Mouse (Mus musculus) liver, embryonic 16.5 days (tissue): Measurements from ENCODE around the gene Cnih1. TPM values are rescaled to one million over a fixed set of nuclear protein-coding genes. Genes with fewer than 3 reads are reported as not detected.
"Not testable (repeated sequence)": the region's sequence is repeated elsewhere in the genome, so short reads cannot be mapped to it uniquely, and the experiment has no call there.

ENCODE experiments used
- ATAC-seq: fragments of 200-750 bp; cut with Nextera tagmentation; 2 replicates; pipeline ENCODE4 v1.8.0; 2017; ENCODE audit warnings: low read depth, mild to moderate bottlenecking, moderate number of reproducible peaks, moderate library complexity
- H3K27ac ChIP-seq: fragments of 300-500 bp; sonication (generic); 2 replicates; pipeline ENCODE4 v1.5.1; 2014; ENCODE audit warnings: mild to moderate bottlenecking, low read length
- H3K27me3 ChIP-seq: fragments of 300-500 bp; sonication (generic); 2 replicates; pipeline ENCODE4 v1.6.1; 2014; ENCODE audit warnings: low read depth, low read length, mixed read lengths; ENCODE audit not compliant: control insufficient read depth, insufficient read depth
- H3K36me3 ChIP-seq: fragments of 300-500 bp; sonication (generic); 2 replicates; pipeline ENCODE4 v1.6.1; 2014; ENCODE audit warnings: mild to moderate bottlenecking; ENCODE audit not compliant: control insufficient read depth, insufficient read depth
- H3K4me1 ChIP-seq: fragments of 300-500 bp; sonication (generic); 2 replicates; pipeline ENCODE4 v1.6.1; 2014; ENCODE audit warnings: low read depth, low read length, mixed read lengths; ENCODE audit not compliant: control insufficient read depth
- H3K4me2 ChIP-seq: fragments of 300-500 bp; sonication (generic); 2 replicates; pipeline ENCODE4 v1.6.1; 2014; ENCODE audit warnings: low read depth, low read length, mixed read lengths
- H3K4me3 ChIP-seq: fragments of 300-500 bp; sonication (generic); 2 replicates; pipeline ENCODE4 v1.5.1; 2014; ENCODE audit warnings: low read depth, mild to moderate bottlenecking, low read length
- H3K9ac ChIP-seq: fragments of 300-500 bp; sonication (generic); 2 replicates; pipeline ENCODE4 v1.6.1; 2014; ENCODE audit warnings: low read depth, low read length
- H3K9me3 ChIP-seq: fragments of 300-500 bp; sonication (generic); replicated peaks from 2 replicates; pipeline ENCODE4 v1.6.1; 2016; ENCODE audit warnings: low read length; ENCODE audit not compliant: control insufficient read depth
- WGBS: fragments of 180-500 bp; shearing (Covaris S2); extraction: QIAGEN DNeasy Blood & Tissue Kit; methylation state at CpG from one replicate; pipeline ENCODE4 v1.1.7; 2014; ENCODE audit not compliant: insufficient replicate concordance; 5-methylcytosine and 5-hydroxymethylcytosine counted together
- polyA plus RNA-seq: library from polyadenylated mRNA; unstranded; fragments of >200 nt; fragmentation: Nextera tagmentation; extraction: Ambion mirVana; gene quantifications from 2 replicates; pipeline ENCODE4 v1.2.1, GENCODE M21; 2015

The Cnih1 gene
- polyA plus RNA-seq, 1 experiment from 2014 or later, result 73.6 TPM

- H3K36me3 ChIP-seq, H3K27ac ChIP-seq, H3K9me3 ChIP-seq, H3K4me3 ChIP-seq, H3K9ac ChIP-seq, H3K27me3 ChIP-seq, H3K4me2 ChIP-seq, ATAC-seq: not testable (repeated sequence)
- peaks cover 35% of the 10 kb centered on the region for H3K4me1 ChIP-seq
- WGBS, result 74% methylated on average over 5 of the region's 6 CpGs
Measured at GRCm38 (mm10) chr14:46819961-46820360, 31.8 kb upstream of the Cnih1 start.

- no peaks in the 10 kb centered on the region for H3K27me3 ChIP-seq
- H3K4me3 ChIP-seq, result no peak overlapping the region
- no peak overlapping the region for H3K27ac ChIP-seq
- H3K4me2 ChIP-seq, result no peak overlapping the region
- H3K9ac ChIP-seq, result no peak overlapping the region
- ATAC-seq, result no peak
- H3K36me3 ChIP-seq, result peaks cover 5% of the 10 kb centered on the region
- H3K9me3 ChIP-seq, result no peaks in the 10 kb centered on the region
- H3K4me1 ChIP-seq, result peaks cover 35% of the 10 kb centered on the region
- WGBS, result 85% methylated on average over 7 of the region's 7 CpGs
Measured at GRCm38 (mm10) chr14:46818743-46819142, 30.5 kb upstream of the Cnih1 start.

- WGBS, result 76% methylated on average over 8 of the region's 8 CpGs
- Histone ChIP-seq H3K4me1 (peaks cover 33% of the 10 kb centered on the region), H3K4me2 (no peak overlapping the region), H3K4me3 (no peak overlapping the region), H3K9ac (no peak overlapping the region), H3K9me3 (no peaks in the 10 kb centered on the region), H3K27ac (0 out of 2 replicates have a peak overlapping the region, but pooled peaks have one; percentile 39), H3K27me3 (no peaks in the 10 kb centered on the region), H3K36me3 (peaks cover 12% of the 10 kb centered on the region)
- no peak for ATAC-seq
Measured at GRCm38 (mm10) chr14:46816916-46817622, 28.9 kb upstream of the Cnih1 start.

- Histone ChIP-seq H3K9ac (0 out of 2 replicates have a peak overlapping the region, but pooled peaks have one; percentile 4), H3K4me3 (0 out of 2 replicates have a peak overlapping the region, but pooled peaks have one; percentile 1), H3K4me1 (peaks cover 29% of the 10 kb centered on the region), H3K4me2 (peak overlapping the region; percentile 32; the same call in 1 of the 2 replicates), H3K9me3 (no peaks in the 10 kb centered on the region), H3K27ac (peak overlapping the region; percentile 16), H3K36me3 (peaks cover 18% of the 10 kb centered on the region), H3K27me3 (no peaks in the 10 kb centered on the region)
- peak; percentile 78 for ATAC-seq
- WGBS, result 37% methylated on average over 6 of the region's 6 CpGs
Measured at GRCm38 (mm10) chr14:46815640-46816039, 27.4 kb upstream of the Cnih1 start.

GRCm38 (mm10) chr14:46807927-46808326 is 19.7 kb upstream of the Cnih1 start:
- 46% methylated on average over 3 of the region's 3 CpGs for WGBS
- ATAC-seq, result no peak
- Histone ChIP-seq H3K27me3 (no peaks in the 10 kb centered on the region), H3K4me2 (no peak overlapping the region), H3K4me1 (no peaks in the 10 kb centered on the region), H3K36me3 (peaks cover 6% of the 10 kb centered on the region; the same call in 1 of the 2 replicates), H3K9me3 (no peaks in the 10 kb centered on the region), H3K27ac (no peak overlapping the region), H3K4me3 (no peak overlapping the region), H3K9ac (no peak overlapping the region)

- H3K27me3 ChIP-seq, result no peaks in the 10 kb centered on the region
- H3K36me3 ChIP-seq, result peaks cover 4% of the 10 kb centered on the region; the same call in 1 of the 2 replicates
- no peak overlapping the region for H3K4me3 ChIP-seq
- WGBS, result 73% methylated on average over 5 of the region's 5 CpGs
- peaks cover under 1% of the 10 kb centered on the region; the same call in 1 of the 2 replicates for H3K4me1 ChIP-seq
- H3K4me2 ChIP-seq, result no peak overlapping the region
- H3K27ac ChIP-seq, result no peak overlapping the region
- no peaks in the 10 kb centered on the region for H3K9me3 ChIP-seq
- no peak for ATAC-seq
- H3K9ac ChIP-seq, result no peak overlapping the region
Measured at GRCm38 (mm10) chr14:46806186-46806585, 18.0 kb upstream of the Cnih1 start.

GRCm38 (mm10) chr14:46803791-46804190 is 15.6 kb upstream of the Cnih1 start:
- Histone ChIP-seq H3K36me3 (no peaks in the 10 kb centered on the region), H3K27ac (no peak overlapping the region), H3K4me1 (peaks cover 7% of the 10 kb centered on the region), H3K4me2 (no peak overlapping the region), H3K27me3 (no peaks in the 10 kb centered on the region), H3K9ac (no peak overlapping the region), H3K4me3 (no peak overlapping the region), H3K9me3 (no peaks in the 10 kb centered on the region)
- no peak for ATAC-seq
- WGBS, result 45% methylated on average over 1 of the region's 1 CpGs

- ATAC-seq, result no peak
- H3K36me3 ChIP-seq, result no peaks in the 10 kb centered on the region
- no peak overlapping the region for H3K9ac ChIP-seq
- H3K4me3 ChIP-seq, result no peak overlapping the region
- 79% methylated on average over 4 of the region's 4 CpGs for WGBS
- peaks cover 7% of the 10 kb centered on the region for H3K4me1 ChIP-seq
- H3K9me3 ChIP-seq, result no peaks in the 10 kb centered on the region
- H3K4me2 ChIP-seq, result no peak overlapping the region
- H3K27me3 ChIP-seq, result no peaks in the 10 kb centered on the region
- H3K27ac ChIP-seq, result no peak overlapping the region
Measured at GRCm38 (mm10) chr14:46803259-46803658, 15.0 kb upstream of the Cnih1 start.

GRCm38 (mm10) chr14:46800684-46801345 is 12.6 kb upstream of the Cnih1 start:
- Histone ChIP-seq H3K9me3 (no peaks in the 10 kb centered on the region), H3K4me3 (no peak overlapping the region), H3K27me3 (no peaks in the 10 kb centered on the region), H3K4me1 (peaks cover 7% of the 10 kb centered on the region), H3K9ac (no peak overlapping the region), H3K36me3 (no peaks in the 10 kb centered on the region), H3K27ac (no peak overlapping the region), H3K4me2 (no peak overlapping the region)
- peak; percentile 66 for ATAC-seq
- WGBS, result 56% methylated on average over 3 of the region's 3 CpGs
